Mouse (Mus musculus): ENCODE data around the gene Apol6. TPM values are rescaled to one million over a fixed set of nuclear protein-coding genes. Genes with fewer than 3 reads are reported as not detected.

The Apol6 gene
- polyA plus RNA-seq, 1 experiment = 0.06 TPM

GRCm38 (mm10) chr15:77025884-77026583, 18.5 kb upstream of the Apol6 start:
- TF ChIP-seq MYOG (IDR thresholded peaks at IDR 0.05; ENCODE audit: control insufficient read depth, extremely low read depth, insufficient read length) = no peak
- TF ChIP-seq MAX (IDR thresholded peaks at IDR 0.05) = no peak
- TF ChIP-seq USF1 (IDR thresholded peaks at IDR 0.05; ENCODE audit: low read depth) = no peak
- TF ChIP-seq MYOD1 (IDR thresholded peaks at IDR 0.05; ENCODE audit: control insufficient read depth, insufficient read length, low read depth) = no peak
- TF ChIP-seq CTCF (IDR thresholded peaks at IDR 0.05; ENCODE audit: control insufficient read depth, insufficient read depth, insufficient read length) = no peak
- TF ChIP-seq FOSL1 (IDR thresholded peaks at IDR 0.05; ENCODE audit: insufficient read depth, low read length, poor library complexity, severe bottlenecking) = no peak
- no peak for TF ChIP-seq CEBPB (IDR thresholded peaks at IDR 0.05; ENCODE audit: low read depth)
- Histone ChIP-seq H3K36me3 (ENCODE audit: control insufficient read depth, insufficient read depth) (no peaks in the 10 kb centered on the region), H3K4me3 (ENCODE audit: insufficient read depth, poor library complexity, severe bottlenecking) (no peak overlapping the region), H3K79me2 (ENCODE audit: control insufficient read depth, insufficient read depth) (no peaks in the 10 kb centered on the region), H3K27me3 (ENCODE audit: control insufficient read depth, insufficient read depth, insufficient read length) (no peaks in the 10 kb centered on the region), H3ac (ENCODE audit: control insufficient read depth, insufficient read length, low read depth) (no peak overlapping the region), H3K79me3 (ENCODE audit: low read depth) (no peaks in the 10 kb centered on the region)

DNA sequence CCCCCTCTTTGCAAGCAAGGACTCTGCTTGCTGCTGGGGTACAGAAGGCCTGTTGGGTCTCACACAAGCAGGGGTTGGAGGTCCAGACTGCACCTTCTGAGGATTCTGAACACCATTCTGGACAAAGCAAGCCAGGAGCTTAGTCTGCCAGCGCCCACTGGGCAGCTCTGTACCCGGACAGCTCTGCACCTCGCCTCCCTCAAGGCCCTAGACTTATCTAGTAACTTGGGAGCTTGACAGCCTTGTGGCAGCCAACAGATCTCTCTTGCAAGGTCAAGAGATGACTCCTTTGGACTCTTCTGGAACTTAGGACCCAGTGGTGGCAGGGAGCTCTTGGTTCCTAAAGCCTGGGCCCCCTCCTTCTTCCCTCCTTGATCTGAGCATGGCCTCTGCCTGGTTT, 17.4 kb upstream of the Apol6 start:
- H3K79me2 ChIP-seq (ENCODE audit: control insufficient read depth, insufficient read depth) = no peaks in the 10 kb centered on the region
- H3K36me3 ChIP-seq (ENCODE audit: control insufficient read depth, insufficient read depth) = no peaks in the 10 kb centered on the region
- no peaks in the 10 kb centered on the region for H3K27me3 ChIP-seq (ENCODE audit: control insufficient read depth, insufficient read depth, insufficient read length)
- H3K79me3 ChIP-seq (ENCODE audit: low read depth) = no peaks in the 10 kb centered on the region
- no peak overlapping the region for H3ac ChIP-seq (ENCODE audit: control insufficient read depth, insufficient read length, low read depth)
- TF ChIP-seq MAX (IDR thresholded peaks at IDR 0.05) (no peak), MYOD1 (IDR thresholded peaks at IDR 0.05; ENCODE audit: control insufficient read depth, insufficient read length, low read depth) (no peak), CEBPB (IDR thresholded peaks at IDR 0.05; ENCODE audit: low read depth) (no peak), MYOG (IDR thresholded peaks at IDR 0.05; ENCODE audit: control insufficient read depth, extremely low read depth, insufficient read length) (no peak), USF1 (IDR thresholded peaks at IDR 0.05; ENCODE audit: low read depth) (no peak), CTCF (IDR thresholded peaks at IDR 0.05; ENCODE audit: control insufficient read depth, insufficient read depth, insufficient read length) (no peak), FOSL1 (IDR thresholded peaks at IDR 0.05; ENCODE audit: insufficient read depth, low read length, poor library complexity, severe bottlenecking) (no peak)
- no peak overlapping the region for H3K4me3 ChIP-seq (ENCODE audit: insufficient read depth, poor library complexity, severe bottlenecking)

DNA sequence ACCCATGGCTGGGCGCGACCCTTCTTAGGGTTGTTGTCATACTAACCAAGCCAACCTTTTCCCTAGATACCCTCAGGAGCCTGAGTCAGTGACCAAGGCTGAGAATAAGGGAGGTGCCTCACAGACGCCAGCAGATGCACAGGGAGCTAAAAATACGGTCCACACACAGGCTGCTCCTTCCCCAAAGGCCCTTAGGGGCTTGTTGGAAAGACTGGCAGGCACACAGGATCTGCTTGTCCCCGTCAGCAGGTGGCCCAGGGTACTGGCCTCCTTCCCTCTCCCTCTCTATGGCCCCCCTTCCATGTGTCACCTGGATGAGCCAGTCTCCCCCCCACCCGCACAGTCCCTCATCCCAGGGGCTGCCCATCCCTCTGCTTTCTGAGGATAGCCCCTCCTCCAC, 16.9 kb upstream of the Apol6 start:
- no peaks in the 10 kb centered on the region for H3K79me3 ChIP-seq (ENCODE audit: low read depth)
- TF ChIP-seq CEBPB (IDR thresholded peaks at IDR 0.05; ENCODE audit: low read depth) (no peak), MAX (IDR thresholded peaks at IDR 0.05) (no peak), MYOD1 (IDR thresholded peaks at IDR 0.05; ENCODE audit: control insufficient read depth, insufficient read length, low read depth) (no peak)
- no peaks in the 10 kb centered on the region for H3K27me3 ChIP-seq (ENCODE audit: control insufficient read depth, insufficient read depth, insufficient read length)
- no peak overlapping the region for H3K4me3 ChIP-seq (ENCODE audit: insufficient read depth, poor library complexity, severe bottlenecking)
- H3K79me2 ChIP-seq (ENCODE audit: control insufficient read depth, insufficient read depth) = no peaks in the 10 kb centered on the region
- no peak overlapping the region for H3ac ChIP-seq (ENCODE audit: control insufficient read depth, insufficient read length, low read depth)
- no peaks in the 10 kb centered on the region for H3K36me3 ChIP-seq (ENCODE audit: control insufficient read depth, insufficient read depth)

DNA sequence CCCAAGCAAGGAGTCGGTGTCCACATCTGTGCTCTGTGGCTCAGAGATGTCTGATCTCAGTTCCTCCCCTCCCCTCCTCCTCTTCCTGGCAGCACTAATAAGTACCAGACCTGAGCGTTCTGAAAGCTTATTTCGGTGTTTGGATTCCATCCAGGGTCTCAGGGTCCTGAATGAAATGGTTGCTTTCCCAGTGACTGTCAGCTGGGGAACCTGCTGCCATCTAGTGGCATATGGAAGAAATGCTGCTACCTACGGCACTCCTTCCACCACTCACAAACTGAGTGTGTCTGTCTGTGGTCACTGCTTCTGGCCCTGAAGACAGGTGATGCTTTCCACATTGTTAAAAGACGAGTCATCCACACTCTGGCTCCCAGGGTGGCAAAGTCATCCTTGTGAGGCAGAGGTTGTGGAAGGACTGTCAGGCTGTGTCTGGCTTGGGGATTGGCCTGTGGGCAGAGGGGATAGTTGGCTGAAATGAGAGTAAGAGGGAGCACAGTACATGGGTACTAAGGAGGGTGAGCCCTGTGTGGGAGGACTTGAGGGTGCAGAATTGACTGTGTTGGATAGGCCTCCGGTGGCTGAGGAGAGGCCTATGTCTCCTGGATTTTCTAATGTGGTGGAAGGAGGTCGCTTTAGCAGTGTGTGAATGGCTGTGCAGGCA, 15.1 kb upstream of the Apol6 start:
- Histone ChIP-seq H3K79me2 (ENCODE audit: control insufficient read depth, insufficient read depth) (no peaks in the 10 kb centered on the region), H3K4me3 (ENCODE audit: insufficient read depth, poor library complexity, severe bottlenecking) (no peak overlapping the region), H3K27me3 (ENCODE audit: control insufficient read depth, insufficient read depth, insufficient read length) (no peaks in the 10 kb centered on the region), H3K36me3 (ENCODE audit: control insufficient read depth, insufficient read depth) (no peaks in the 10 kb centered on the region), H3K79me3 (ENCODE audit: low read depth) (no peaks in the 10 kb centered on the region), H3ac (ENCODE audit: control insufficient read depth, insufficient read length, low read depth) (no peak overlapping the region)
- TF ChIP-seq MYOD1 (IDR thresholded peaks at IDR 0.05; ENCODE audit: control insufficient read depth, insufficient read length, low read depth) (peak; percentile 77), CEBPB (IDR thresholded peaks at IDR 0.05; ENCODE audit: low read depth) (no peak), CTCF (IDR thresholded peaks at IDR 0.05; ENCODE audit: control insufficient read depth, insufficient read depth, insufficient read length) (peak; percentile 78)

GRCm38 (mm10) chr15:77031271-77031670, 13.3 kb upstream of the Apol6 start:
- H3K27me3 ChIP-seq (ENCODE audit: control insufficient read depth, insufficient read depth, insufficient read length) = no peaks in the 10 kb centered on the region
- no peak overlapping the region for H3ac ChIP-seq (ENCODE audit: control insufficient read depth, insufficient read length, low read depth)
- H3K79me2 ChIP-seq (ENCODE audit: control insufficient read depth, insufficient read depth) = no peaks in the 10 kb centered on the region
- TF ChIP-seq FOSL1 (IDR thresholded peaks at IDR 0.05; ENCODE audit: insufficient read depth, low read length, poor library complexity, severe bottlenecking) = no peak
- no peak for TF ChIP-seq USF1 (IDR thresholded peaks at IDR 0.05; ENCODE audit: low read depth)
- TF ChIP-seq MYOD1 (IDR thresholded peaks at IDR 0.05; ENCODE audit: control insufficient read depth, insufficient read length, low read depth) = no peak
- no peak for TF ChIP-seq CEBPB (IDR thresholded peaks at IDR 0.05; ENCODE audit: low read depth)
- no peak for TF ChIP-seq MYOG (IDR thresholded peaks at IDR 0.05; ENCODE audit: control insufficient read depth, extremely low read depth, insufficient read length)
- no peak for TF ChIP-seq MAX (IDR thresholded peaks at IDR 0.05)
- no peak for TF ChIP-seq CTCF (IDR thresholded peaks at IDR 0.05; ENCODE audit: control insufficient read depth, insufficient read depth, insufficient read length)
- H3K4me3 ChIP-seq (ENCODE audit: insufficient read depth, poor library complexity, severe bottlenecking) = no peak overlapping the region
- H3K79me3 ChIP-seq (ENCODE audit: low read depth) = no peaks in the 10 kb centered on the region
- H3K36me3 ChIP-seq (ENCODE audit: control insufficient read depth, insufficient read depth) = no peaks in the 10 kb centered on the region

- no peak overlapping the region for H3ac ChIP-seq (ENCODE audit: control insufficient read depth, insufficient read length, low read depth)
- no peaks in the 10 kb centered on the region for H3K79me2 ChIP-seq (ENCODE audit: control insufficient read depth, insufficient read depth)
- H3K4me3 ChIP-seq (ENCODE audit: insufficient read depth, poor library complexity, severe bottlenecking) = no peak overlapping the region
- TF ChIP-seq CEBPB (IDR thresholded peaks at IDR 0.05; ENCODE audit: low read depth) (no peak), USF1 (IDR thresholded peaks at IDR 0.05; ENCODE audit: low read depth) (no peak), MYOG (IDR thresholded peaks at IDR 0.05; ENCODE audit: control insufficient read depth, extremely low read depth, insufficient read length) (no peak)
- no peaks in the 10 kb centered on the region for H3K36me3 ChIP-seq (ENCODE audit: control insufficient read depth, insufficient read depth)
- no peaks in the 10 kb centered on the region for H3K27me3 ChIP-seq (ENCODE audit: control insufficient read depth, insufficient read depth, insufficient read length)
- no peaks in the 10 kb centered on the region for H3K79me3 ChIP-seq (ENCODE audit: low read depth)
Measured at GRCm38 (mm10) chr15:77034526-77034925, 10.0 kb upstream of the Apol6 start.

Data from C2C12 (cell line).